Mouse (Mus musculus) embryonic facial prominence, embryonic 11.5 days (tissue): ENCODE data around the gene Slc28a3. TPM values are rescaled to one million over a fixed set of nuclear protein-coding genes. Genes with fewer than 3 reads are reported as not detected.

Experiments
- ATAC-seq: fragments of 200-750 bp; cut with Nextera tagmentation; replicated peaks from 2 replicates; pipeline ENCODE4 v1.8.0; 2017; ENCODE audit warnings: low read depth; ENCODE audit not compliant: insufficient number of reproducible peaks, low FRiP score, low TSS enrichment
- DNase-seq: peaks from one replicate; pipeline ENCODE4 v3.0.0-alpha.2; 2015; ENCODE audit warnings: low spot score
- H3K27ac ChIP-seq: fragments of 300-500 bp; sonication (generic); replicated peaks from 2 replicates; pipeline ENCODE4 v1.5.1; 2014; ENCODE audit warnings: mild to moderate bottlenecking, low read depth, low read length, control low read depth
- H3K27me3 ChIP-seq: fragments of 300-500 bp; sonication (generic); 2 replicates; pipeline ENCODE4 v1.6.1; 2014; ENCODE audit warnings: mild to moderate bottlenecking, low read length, moderate library complexity, mixed read lengths; ENCODE audit not compliant: control insufficient read depth, insufficient read depth
- H3K36me3 ChIP-seq: fragments of 300-500 bp; sonication (generic); replicated peaks from 2 replicates; pipeline ENCODE4 v1.6.1; 2014; ENCODE audit warnings: low read depth, mild to moderate bottlenecking, low read length, moderate library complexity, mixed read lengths; ENCODE audit not compliant: control insufficient read depth, insufficient read depth
- H3K4me1 ChIP-seq: fragments of 300-500 bp; sonication (generic); 2 replicates; pipeline ENCODE4 v1.6.1; 2014; ENCODE audit warnings: low read length, mixed read lengths; ENCODE audit not compliant: control insufficient read depth, insufficient read depth
- H3K4me2 ChIP-seq: fragments of 300-500 bp; sonication (generic); 2 replicates; pipeline ENCODE4 v1.6.1; 2014; ENCODE audit warnings: low read depth, mild to moderate bottlenecking, control low read depth, low read length, moderate library complexity
- H3K4me3 ChIP-seq: fragments of 300-500 bp; sonication (generic); 2 replicates; pipeline ENCODE4 v1.5.1; 2014; ENCODE audit warnings: low read depth, low read length, control low read depth
- H3K9ac ChIP-seq: fragments of 300-500 bp; sonication (generic); replicated peaks from 2 replicates; pipeline ENCODE4 v1.6.1; 2014; ENCODE audit warnings: mild to moderate bottlenecking, control low read depth, low read length
- H3K9me3 ChIP-seq: fragments of 300-500 bp; sonication (generic); replicated peaks from 2 replicates; pipeline ENCODE4 v1.6.1; 2016; ENCODE audit warnings: mild to moderate bottlenecking, low read length, inconsistent platforms, mixed read lengths; ENCODE audit not compliant: control insufficient read depth
- WGBS: fragments of 180-500 bp; shearing (Covaris S2); extraction: QIAGEN DNeasy Blood & Tissue Kit; methylation state at CpG from one replicate; pipeline ENCODE4 v1.1.7; 2014; 5-methylcytosine and 5-hydroxymethylcytosine counted together
- polyA plus RNA-seq: library from polyadenylated mRNA; unstranded; fragments of >200 nt; fragmentation: Nextera tagmentation; extraction: Ambion mirVana; gene quantifications from 2 replicates; pipeline ENCODE4 v1.2.1, GENCODE M21; 2014

Slc28a3 gene
- polyA plus RNA-seq, 1 experiment from 2014 or later = not detected

- H3K9ac ChIP-seq = no peak overlapping the region
- H3K27me3 ChIP-seq = no peaks in the 10 kb centered on the region
- no peak overlapping the region for H3K27ac ChIP-seq
- 0 out of 2 replicates have a peak, but pooled peaks have one; percentile 35 for ATAC-seq
- H3K4me1 ChIP-seq = no peaks in the 10 kb centered on the region
- 40% methylated on average over 10 of the region's 10 CpGs for WGBS
- H3K36me3 ChIP-seq = no peaks in the 10 kb centered on the region
- DNase-seq = peak; percentile 69
- no peak overlapping the region for H3K4me3 ChIP-seq
- no peak overlapping the region for H3K4me2 ChIP-seq
- H3K9me3 ChIP-seq = no peaks in the 10 kb centered on the region
Observed at GRCm38 (mm10) chr13:58630756-58631155, 20.1 kb upstream of the Slc28a3 start.

- H3K36me3 ChIP-seq = no peaks in the 10 kb centered on the region
- H3K4me1 ChIP-seq = no peaks in the 10 kb centered on the region
- no peaks in the 10 kb centered on the region for H3K27me3 ChIP-seq
- ATAC-seq = 0 out of 2 replicates have a peak, but pooled peaks have one; percentile 83
- no peaks in the 10 kb centered on the region for H3K9me3 ChIP-seq
- WGBS = 23% methylated on average over 13 of the region's 13 CpGs
- DNase-seq = peak; percentile 62
- 0 out of 2 replicates have a peak overlapping the region, but pooled peaks have one; percentile 14 for H3K4me3 ChIP-seq
- peak overlapping the region; percentile 34 for H3K4me2 ChIP-seq
- H3K27ac ChIP-seq = no peak overlapping the region
- 0 out of 2 replicates have a peak overlapping the region, but pooled peaks have one; percentile 18 for H3K9ac ChIP-seq
Observed at GRCm38 (mm10) chr13:58629365-58630050, 18.8 kb upstream of the Slc28a3 start.

- Histone ChIP-seq H3K36me3 (no peaks in the 10 kb centered on the region), H3K4me2 (no peak overlapping the region), H3K9me3 (no peaks in the 10 kb centered on the region), H3K9ac (no peak overlapping the region), H3K27ac (no peak overlapping the region), H3K27me3 (no peaks in the 10 kb centered on the region), H3K4me3 (no peak overlapping the region), H3K4me1 (no peaks in the 10 kb centered on the region)
- DNase-seq (no peak), ATAC-seq (no peak)
- WGBS = 53% methylated on average over 8 of the region's 8 CpGs
Observed at GRCm38 (mm10) chr13:58622647-58623046, 12.0 kb upstream of the Slc28a3 start.

GRCm38 (mm10) chr13:58619301-58619700 lies 8.6 kb upstream of the Slc28a3 start:
- DNase-seq = no peak
- no peak for ATAC-seq
- no peaks in the 10 kb centered on the region for H3K27me3 ChIP-seq
- H3K27ac ChIP-seq = no peak overlapping the region
- H3K9ac ChIP-seq = no peak overlapping the region
- H3K36me3 ChIP-seq = no peaks in the 10 kb centered on the region
- H3K9me3 ChIP-seq = no peaks in the 10 kb centered on the region
- H3K4me1 ChIP-seq = no peaks in the 10 kb centered on the region
- no peak overlapping the region for H3K4me3 ChIP-seq
- WGBS = 65% methylated on average over 5 of the region's 5 CpGs
- no peak overlapping the region for H3K4me2 ChIP-seq

GRCm38 (mm10) chr13:58610059-58610458 lies 618 bp downstream of the Slc28a3 start:
- Histone ChIP-seq H3K9me3 (no peaks in the 10 kb centered on the region), H3K4me2 (no peak overlapping the region), H3K27ac (no peak overlapping the region), H3K36me3 (no peaks in the 10 kb centered on the region), H3K4me3 (no peak overlapping the region), H3K4me1 (no peaks in the 10 kb centered on the region), H3K9ac (no peak overlapping the region), H3K27me3 (no peaks in the 10 kb centered on the region)
- WGBS = 27% methylated on average over 7 of the region's 7 CpGs
- no peak for ATAC-seq
- DNase-seq = no peak

- ATAC-seq (no peak), DNase-seq (no peak)
- Histone ChIP-seq H3K4me1 (no peaks in the 10 kb centered on the region), H3K9me3 (no peaks in the 10 kb centered on the region), H3K27me3 (no peaks in the 10 kb centered on the region), H3K9ac (no peak overlapping the region), H3K4me2 (no peak overlapping the region), H3K27ac (no peak overlapping the region), H3K4me3 (no peak overlapping the region), H3K36me3 (no peaks in the 10 kb centered on the region)
- WGBS = 51% methylated on average over 10 of the region's 10 CpGs
Observed at GRCm38 (mm10) chr13:58601201-58601855, 9.3 kb downstream of the Slc28a3 start.

GRCm38 (mm10) chr13:58598578-58598977 lies 12.1 kb downstream of the Slc28a3 start:
- DNase-seq = no peak
- Histone ChIP-seq H3K27me3 (no peaks in the 10 kb centered on the region), H3K4me3 (no peak overlapping the region), H3K4me1 (no peaks in the 10 kb centered on the region), H3K9ac (no peak overlapping the region), H3K9me3 (no peaks in the 10 kb centered on the region), H3K27ac (no peak overlapping the region), H3K36me3 (no peaks in the 10 kb centered on the region), H3K4me2 (no peak overlapping the region)
- no peak for ATAC-seq
- WGBS = 34% methylated on average over 4 of the region's 4 CpGs

GRCm38 (mm10) chr13:58593129-58593528 lies 17.5 kb downstream of the Slc28a3 start:
- H3K4me1 ChIP-seq = no peaks in the 10 kb centered on the region
- no peak overlapping the region for H3K9ac ChIP-seq
- no peaks in the 10 kb centered on the region for H3K9me3 ChIP-seq
- no peak for ATAC-seq
- H3K36me3 ChIP-seq = no peaks in the 10 kb centered on the region
- 17% methylated on average over 7 of the region's 7 CpGs for WGBS
- H3K4me2 ChIP-seq = no peak overlapping the region
- DNase-seq = peak; percentile 75
- no peak overlapping the region for H3K27ac ChIP-seq
- H3K4me3 ChIP-seq = no peak overlapping the region
- no peaks in the 10 kb centered on the region for H3K27me3 ChIP-seq
